Mouse (Mus musculus) midbrain, embryonic 13.5 days (tissue): ENCODE measurements around the gene Foxk1. TPM values are rescaled to one million over a fixed set of nuclear protein-coding genes. Genes with fewer than 3 reads are reported as not detected.

ENCODE experiments used
- ATAC-seq: fragments of 200-750 bp; cut with Nextera tagmentation; 2 replicates; pipeline ENCODE4 v1.8.0; 2017; ENCODE audit warnings: mild to moderate bottlenecking, moderate TSS enrichment, moderate library complexity
- H3K27ac ChIP-seq: fragments of 300-500 bp; sonication (generic); 2 replicates; pipeline ENCODE4 v1.5.1; 2015; ENCODE audit warnings: inconsistent platforms, mild to moderate bottlenecking, moderate library complexity
- H3K27me3 ChIP-seq: fragments of 300-500 bp; sonication (generic); 2 replicates; pipeline ENCODE4 v1.6.1; 2015; ENCODE audit warnings: mild to moderate bottlenecking, inconsistent platforms
- H3K36me3 ChIP-seq: fragments of 300-500 bp; sonication (generic); 2 replicates; pipeline ENCODE4 v1.6.1; 2015; ENCODE audit warnings: mild to moderate bottlenecking, inconsistent platforms
- H3K4me1 ChIP-seq: fragments of 300-500 bp; sonication (generic); replicated peaks from 2 replicates; pipeline ENCODE4 v1.6.1; 2015; ENCODE audit warnings: inconsistent platforms
- H3K4me2 ChIP-seq: fragments of 300-500 bp; sonication (generic); replicated peaks from 2 replicates; pipeline ENCODE4 v1.6.1; 2015; ENCODE audit warnings: moderate library complexity, mild to moderate bottlenecking, inconsistent platforms
- H3K4me3 ChIP-seq: fragments of 300-500 bp; sonication (generic); replicated peaks from 2 replicates; pipeline ENCODE4 v1.5.1; 2015; ENCODE audit warnings: mild to moderate bottlenecking, inconsistent platforms
- H3K9ac ChIP-seq: fragments of 300-500 bp; sonication (generic); replicated peaks from 2 replicates; pipeline ENCODE4 v1.6.1; 2015; ENCODE audit warnings: mild to moderate bottlenecking, inconsistent platforms
- H3K9me3 ChIP-seq: fragments of 300-500 bp; sonication (generic); 2 replicates; pipeline ENCODE4 v1.6.1; 2016; ENCODE audit warnings: mild to moderate bottlenecking, inconsistent platforms
- WGBS: fragments of 180-500 bp; shearing (Covaris S2); methylation state at CpG from one replicate; pipeline ENCODE4 v1.1.7; 2015; 5-methylcytosine and 5-hydroxymethylcytosine counted together
- polyA plus RNA-seq: library from polyadenylated mRNA; unstranded; fragments of >200 nt; fragmentation: Nextera tagmentation; extraction: Ambion mirVana; gene quantifications from 2 replicates; pipeline ENCODE4 v1.2.1, GENCODE M21; 2015

Gene Foxk1
- polyA plus RNA-seq, 1 experiment from 2014 or later: 5.1 TPM

- Histone ChIP-seq H3K4me2 (no peak overlapping the region), H3K4me1 (no peaks in the 10 kb centered on the region), H3K9ac (no peak overlapping the region), H3K9me3 (no peaks in the 10 kb centered on the region), H3K4me3 (no peak overlapping the region), H3K27ac (no peak overlapping the region), H3K36me3 (peaks cover 57% of the 10 kb centered on the region), H3K27me3 (no peaks in the 10 kb centered on the region)
- 80% methylated on average over 7 of the region's 7 CpGs for WGBS
- no peak for ATAC-seq
Measured at GRCm38 (mm10) chr5:142475669-142476068, 74.4 kb downstream of the Foxk1 start.

GRCm38 (mm10) chr5:142477346-142477745 is 76.0 kb downstream of the Foxk1 start:
- no peak overlapping the region for H3K4me2 ChIP-seq
- no peak for ATAC-seq
- no peak overlapping the region for H3K9ac ChIP-seq
- 91% methylated on average over 12 of the region's 12 CpGs for WGBS
- H3K27me3 ChIP-seq: no peaks in the 10 kb centered on the region
- no peaks in the 10 kb centered on the region for H3K4me1 ChIP-seq
- peaks cover 41% of the 10 kb centered on the region for H3K36me3 ChIP-seq
- no peaks in the 10 kb centered on the region for H3K9me3 ChIP-seq
- H3K4me3 ChIP-seq: no peak overlapping the region
- no peak overlapping the region for H3K27ac ChIP-seq

GRCm38 (mm10) chr5:142477866-142478615 is 76.7 kb downstream of the Foxk1 start:
- Histone ChIP-seq H3K9me3 (no peaks in the 10 kb centered on the region), H3K36me3 (peaks cover 34% of the 10 kb centered on the region), H3K9ac (no peak overlapping the region), H3K4me1 (no peaks in the 10 kb centered on the region), H3K27me3 (no peaks in the 10 kb centered on the region), H3K27ac (no peak overlapping the region), H3K4me2 (no peak overlapping the region), H3K4me3 (no peak overlapping the region)
- 86% methylated on average over 5 of the region's 5 CpGs for WGBS
- ATAC-seq: no peak

- Histone ChIP-seq H3K9ac (no peak overlapping the region), H3K27ac (no peak overlapping the region; the same call in 1 of the 2 replicates), H3K4me3 (no peak overlapping the region), H3K4me1 (no peaks in the 10 kb centered on the region), H3K36me3 (peaks cover 32% of the 10 kb centered on the region), H3K27me3 (no peaks in the 10 kb centered on the region), H3K4me2 (peak overlapping the region; percentile 32), H3K9me3 (no peaks in the 10 kb centered on the region)
- ATAC-seq: peak; percentile 70
- WGBS: 36% methylated on average over 17 of the region's 17 CpGs
Measured at GRCm38 (mm10) chr5:142478829-142479435, 77.6 kb downstream of the Foxk1 start.

- peaks cover under 1% of the 10 kb centered on the region; the same call in 1 of the 2 replicates for H3K36me3 ChIP-seq
- H3K4me2 ChIP-seq: no peak overlapping the region
- no peaks in the 10 kb centered on the region for H3K9me3 ChIP-seq
- H3K9ac ChIP-seq: no peak overlapping the region
- H3K27me3 ChIP-seq: no peaks in the 10 kb centered on the region
- no peak overlapping the region for H3K4me3 ChIP-seq
- WGBS: 70% methylated on average over 2 of the region's 2 CpGs
- no peak for ATAC-seq
- no peaks in the 10 kb centered on the region for H3K4me1 ChIP-seq
- H3K27ac ChIP-seq: no peak overlapping the region
Measured at GRCm38 (mm10) chr5:142482512-142482911, 81.2 kb downstream of the Foxk1 start.

GRCm38 (mm10) chr5:142483581-142483980 is 82.3 kb downstream of the Foxk1 start:
- Histone ChIP-seq H3K36me3 (no peaks in the 10 kb centered on the region), H3K4me3 (no peak overlapping the region), H3K9ac (no peak overlapping the region), H3K27ac (no peak overlapping the region), H3K9me3 (no peaks in the 10 kb centered on the region), H3K4me1 (no peaks in the 10 kb centered on the region), H3K4me2 (no peak overlapping the region), H3K27me3 (no peaks in the 10 kb centered on the region)
- WGBS: 86% methylated on average over 5 of the region's 5 CpGs
- no peak for ATAC-seq

- 73% methylated on average over 9 of the region's 9 CpGs for WGBS
- Histone ChIP-seq H3K36me3 (no peaks in the 10 kb centered on the region), H3K4me3 (no peak overlapping the region), H3K4me1 (no peaks in the 10 kb centered on the region), H3K27me3 (no peaks in the 10 kb centered on the region), H3K9me3 (no peaks in the 10 kb centered on the region), H3K27ac (no peak overlapping the region), H3K4me2 (no peak overlapping the region), H3K9ac (no peak overlapping the region)
- ATAC-seq: peak; percentile 40; the same call in 1 of the 2 replicates
Measured at GRCm38 (mm10) chr5:142486654-142487053, 85.4 kb downstream of the Foxk1 start.

- no peak overlapping the region for H3K27ac ChIP-seq
- no peak overlapping the region for H3K9ac ChIP-seq
- H3K4me3 ChIP-seq: no peak overlapping the region
- WGBS: 72% methylated on average over 9 of the region's 9 CpGs
- no peaks in the 10 kb centered on the region for H3K27me3 ChIP-seq
- no peaks in the 10 kb centered on the region for H3K36me3 ChIP-seq
- peaks cover under 1% of the 10 kb centered on the region; the same call in 1 of the 2 replicates for H3K4me1 ChIP-seq
- no peak overlapping the region for H3K4me2 ChIP-seq
- ATAC-seq: no peak
- no peaks in the 10 kb centered on the region for H3K9me3 ChIP-seq
Measured at GRCm38 (mm10) chr5:142489955-142490707, 88.8 kb downstream of the Foxk1 start.

- Histone ChIP-seq H3K4me2 (no peak overlapping the region), H3K27me3 (no peaks in the 10 kb centered on the region), H3K4me3 (no peak overlapping the region), H3K9me3 (no peaks in the 10 kb centered on the region), H3K27ac (no peak overlapping the region), H3K4me1 (peaks cover 4% of the 10 kb centered on the region; the same call in 1 of the 2 replicates), H3K36me3 (no peaks in the 10 kb centered on the region), H3K9ac (no peak overlapping the region)
- no peak for ATAC-seq
- WGBS: 93% methylated on average over 3 of the region's 3 CpGs
Measured at GRCm38 (mm10) chr5:142493307-142493706, 92.0 kb downstream of the Foxk1 start.

GRCm38 (mm10) chr5:142495321-142496096 is 94.2 kb downstream of the Foxk1 start:
- no peak overlapping the region for H3K4me2 ChIP-seq
- no peaks in the 10 kb centered on the region for H3K36me3 ChIP-seq
- H3K27ac ChIP-seq: no peak overlapping the region; the same call in 1 of the 2 replicates
- no peak for ATAC-seq
- no peaks in the 10 kb centered on the region for H3K27me3 ChIP-seq
- 0 out of 2 replicates have a peak overlapping the region, but pooled peaks have one; percentile 16 for H3K9ac ChIP-seq
- H3K9me3 ChIP-seq: no peaks in the 10 kb centered on the region
- peaks cover 6% of the 10 kb centered on the region; the same call in 1 of the 2 replicates for H3K4me1 ChIP-seq
- 56% methylated on average over 14 of the region's 14 CpGs for WGBS
- no peak overlapping the region for H3K4me3 ChIP-seq

GRCm38 (mm10) chr5:142498964-142499363 is 97.7 kb downstream of the Foxk1 start:
- no peak overlapping the region for H3K4me3 ChIP-seq

More at GRCm38 (mm10) chr5:142498964-142499363, 97.7 kb downstream of the Foxk1 start:
- no peak overlapping the region for H3K9ac ChIP-seq
- H3K4me1 ChIP-seq: peaks cover 10% of the 10 kb centered on the region; the same call in 1 of the 2 replicates
- no peaks in the 10 kb centered on the region for H3K36me3 ChIP-seq
- no peaks in the 10 kb centered on the region for H3K9me3 ChIP-seq
- 29% methylated on average over 3 of the region's 3 CpGs for WGBS
- no peak for ATAC-seq
- H3K27me3 ChIP-seq: no peaks in the 10 kb centered on the region
- no peak overlapping the region for H3K4me2 ChIP-seq
- H3K27ac ChIP-seq: no peak overlapping the region
